Mouse (Mus musculus) ES-E14 (cell line): ENCODE results near the gene Gm49393.
"Not testable (repeated sequence)": the region's sequence is repeated elsewhere in the genome, so short reads cannot be mapped to it uniquely, and the experiment has no call there.

Experiments used
- CHD2 ChIP-seq: IDR thresholded peaks from 2 replicates; pipeline ENCODE4 v1.6.1; 2014; ENCODE audit warnings: mild to moderate bottlenecking, low read depth, low read length, inconsistent platforms
- HCFC1 ChIP-seq: IDR thresholded peaks from 2 replicates; pipeline ENCODE4 v1.6.1; 2012; ENCODE audit warnings: low read length, inconsistent platforms, borderline replicate concordance; ENCODE audit not compliant: insufficient read depth
- MAFK ChIP-seq: IDR thresholded peaks from 2 replicates; pipeline ENCODE4 v1.6.1; 2014; ENCODE audit warnings: mild to moderate bottlenecking, low read depth, low read length, inconsistent platforms; ENCODE audit not compliant: insufficient read depth
- ZNF384 ChIP-seq: IDR thresholded peaks from 2 replicates; pipeline ENCODE4 v1.6.1; 2012; ENCODE audit warnings: low read depth, low read length, inconsistent platforms

DNA sequence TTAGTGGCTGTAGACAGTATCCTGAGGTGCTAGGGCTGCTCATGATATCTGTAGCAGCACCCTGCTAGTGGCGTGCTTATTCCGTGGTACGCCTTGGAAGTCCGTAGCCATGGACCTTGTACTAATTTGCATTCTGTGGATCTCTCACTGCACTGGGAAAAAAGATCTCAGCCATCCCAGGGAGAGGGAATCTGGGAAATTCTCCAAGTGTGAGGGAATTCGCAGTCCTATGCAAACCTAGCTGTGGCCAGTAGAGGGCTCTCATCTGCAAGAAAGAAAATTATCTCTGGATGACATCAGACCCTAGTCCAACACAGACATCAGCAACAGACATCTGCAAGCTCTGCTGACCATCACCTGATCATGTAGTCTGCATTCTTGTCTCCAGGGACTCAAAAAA, 28.6 kb upstream of the Gm49393 start:
- TF ChIP-seq HCFC1, ZNF384, MAFK, CHD2: not testable (repeated sequence)
